In the genomic region with DNA sequence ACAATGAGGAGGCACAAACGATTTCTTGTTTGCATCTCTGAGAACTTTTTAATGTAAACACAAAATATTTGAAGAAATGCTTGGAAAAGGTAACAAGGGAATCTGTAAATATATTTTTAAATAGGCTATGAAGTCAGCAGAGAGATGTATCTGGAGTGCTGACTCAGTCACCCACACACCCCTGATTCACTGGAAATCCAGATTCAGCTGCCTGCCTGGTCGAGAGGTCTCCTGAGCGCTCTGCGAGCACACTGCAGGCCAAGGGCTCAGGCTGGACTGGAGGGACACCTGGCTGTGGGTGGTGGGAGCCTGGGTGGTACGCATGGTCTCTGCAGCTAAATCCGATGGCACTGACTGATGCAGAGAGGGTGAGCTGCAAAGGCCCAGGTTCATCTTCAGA, we compare ENCODE assay signal across 24 mouse cellular contexts. TPM values are rescaled to one million over a fixed set of nuclear protein-coding genes. Genes with fewer than 3 reads are reported as not detected.
"Had no signal": no experiment of that assay in that cellular context is flagged by ENCODE, and none has a peak within 500 bp of the region (broad histone marks: within the 10 kb centered on the region; RNA-seq: fewer than 3 reads in every experiment).

No protein-coding gene starts in this region.

- H3K4me3 ChIP-seq: gastrocnemius, adult 2 months; heart, embryonic 10.5 days; heart, embryonic 12.5 days; hindbrain, embryonic 10.5 days; hindbrain, embryonic 12.5 days; intestine, embryonic 15.5 days; limb, embryonic 10.5 days; limb, embryonic 12.5 days had no signal

- H3K27ac ChIP-seq: gastrocnemius, adult 2 months; heart, embryonic 10.5 days; hindbrain, embryonic 10.5 days; hindbrain, embryonic 12.5 days; hindbrain, embryonic 14.5 days; intestine, embryonic 15.5 days; limb, embryonic 10.5 days; limb, embryonic 12.5 days had no signal

- ATAC-seq: hindbrain, embryonic 16.5 days; inflammation-experienced regulatory T-cells, adult 6 months; intestine, embryonic 15.5 days; intestine, postnatal 0 days had no signal

- DNase-seq: gastrocnemius, adult 2 months; gastrocnemius, postnatal 10 days; gastrocnemius, postnatal 25 days; heart, adult 18-20 months; heart, postnatal 10 days; heart, postnatal 4 days; kidney, adult 18-20 months; kidney, adult 8-10 months; kidney, postnatal 10 days; kidney, postnatal 25 days; kidney, postnatal 4 days; liver had no signal

RNA-seq across cellular contexts. Expression of a gene that starts 31.2 kb away (rescaled TPM):
- total RNA-seq: gastrocnemius, postnatal 25 days; granulocyte monocyte progenitor cell, adult 5-6 weeks; heart, adult 18-20 months had no signal
